Mouse (Mus musculus) limb, embryonic 14.5 days (tissue): ENCODE data around the gene Zbed4. TPM values are rescaled to one million over a fixed set of nuclear protein-coding genes. Genes with fewer than 3 reads are reported as not detected.

ENCODE experiments used
- ATAC-seq: fragments of 200-750 bp; cut with Nextera tagmentation; 2 replicates; pipeline ENCODE4 v1.8.0; 2017; ENCODE audit warnings: low read depth, moderate number of reproducible peaks, moderate TSS enrichment; ENCODE audit not compliant: low FRiP score
- DNase-seq: peaks from one replicate; pipeline ENCODE4 v3.0.0-alpha.2; 2015; ENCODE audit warnings: low spot score
- H3K27ac ChIP-seq: fragments of 300-500 bp; sonication (generic); replicated peaks from 2 replicates; pipeline ENCODE4 v1.5.1; 2014; ENCODE audit warnings: low read depth, mild to moderate bottlenecking, low read length, moderate library complexity, mixed read lengths
- H3K27me3 ChIP-seq: fragments of 300-500 bp; sonication (generic); 2 replicates; pipeline ENCODE4 v1.6.1; 2014; ENCODE audit warnings: low read length, mixed read lengths; ENCODE audit not compliant: control insufficient read depth, insufficient read depth
- H3K36me3 ChIP-seq: fragments of 300-500 bp; sonication (generic); 2 replicates; pipeline ENCODE4 v1.6.1; 2014; ENCODE audit warnings: mild to moderate bottlenecking, low read length, moderate library complexity, mixed read lengths; ENCODE audit not compliant: control insufficient read depth, insufficient read depth
- H3K4me1 ChIP-seq: fragments of 300-500 bp; sonication (generic); 2 replicates; pipeline ENCODE4 v1.6.1; 2014; ENCODE audit warnings: antibody characterized with exemption, low read length, mixed read lengths; ENCODE audit not compliant: control insufficient read depth, insufficient read depth
- H3K4me2 ChIP-seq: fragments of 300-500 bp; sonication (generic); replicated peaks from 2 replicates; pipeline ENCODE4 v1.6.1; 2014; ENCODE audit warnings: low read depth, mild to moderate bottlenecking, low read length, moderate library complexity; ENCODE audit not compliant: severe bottlenecking
- H3K4me3 ChIP-seq: fragments of 300-500 bp; sonication (generic); replicated peaks from 2 replicates; pipeline ENCODE4 v1.5.1; 2014; ENCODE audit warnings: low read length
- H3K9ac ChIP-seq: fragments of 300-500 bp; sonication (generic); 2 replicates; pipeline ENCODE4 v1.6.1; 2014; ENCODE audit warnings: mild to moderate bottlenecking, low read depth, low read length, moderate library complexity; ENCODE audit not compliant: severe bottlenecking
- H3K9me3 ChIP-seq: fragments of 300-500 bp; sonication (generic); 2 replicates; pipeline ENCODE4 v1.6.1; 2016; ENCODE audit warnings: low read length; ENCODE audit not compliant: control insufficient read depth
- POLR2A ChIP-seq: fragments of 200-500 bp; IDR thresholded peaks from 2 replicates; pipeline ENCODE4 v1.8.0; 2012; ENCODE audit warnings: inconsistent platforms, mild to moderate bottlenecking, moderate library complexity, borderline replicate concordance; ENCODE audit not compliant: insufficient read depth, insufficient read length; ENCODE audit errors: extremely low read depth
- WGBS: fragments of 180-500 bp; shearing (Covaris S2); extraction: QIAGEN DNeasy Blood & Tissue Kit; methylation state at CpG from one replicate; pipeline ENCODE4 v1.1.7; 2014; 5-methylcytosine and 5-hydroxymethylcytosine counted together
- polyA plus RNA-seq, 2 experiments: library from polyadenylated mRNA; depleted of rRNA in 1 of 2; stranded (reverse) in 1 of 2; unstranded in 1 of 2; fragments of >200 nt; fragmentation: Nextera tagmentation in 1 of 2; extraction: Ambion mirVana in 1 of 2; gene quantifications; 2 replicates each; pipeline versions ENCODE4 v1.2.1 to v1.2.3; 2012 to 2014

Gene Zbed4
- polyA plus RNA-seq, 2 experiments, result 12.4 to 14.9 TPM

- no peak overlapping the region for H3K4me3 ChIP-seq
- no peak overlapping the region for H3K27ac ChIP-seq
- H3K4me2 ChIP-seq, result no peak overlapping the region
- H3K36me3 ChIP-seq, result peaks cover 93% of the 10 kb centered on the region
- no peaks in the 10 kb centered on the region for H3K27me3 ChIP-seq
- no peaks in the 10 kb centered on the region for H3K4me1 ChIP-seq
- no peak for TF ChIP-seq POLR2A
- H3K9me3 ChIP-seq, result no peaks in the 10 kb centered on the region
- H3K9ac ChIP-seq, result no peak overlapping the region
- 47% methylated on average over 9 of the region's 9 CpGs for WGBS
- no peak for ATAC-seq
- DNase-seq, result peak; percentile 19
These were observed 34.2 kb upstream of the Zbed4 start for GRCm38 (mm10) chr15:88717239-88717638.

GRCm38 (mm10) chr15:88723205-88723604 is 28.3 kb upstream of the Zbed4 start:
- Histone ChIP-seq H3K4me1 (no peaks in the 10 kb centered on the region), H3K9ac (no peak overlapping the region), H3K27ac (no peak overlapping the region), H3K4me2 (no peak overlapping the region), H3K27me3 (no peaks in the 10 kb centered on the region), H3K9me3 (no peaks in the 10 kb centered on the region), H3K36me3 (peaks cover 83% of the 10 kb centered on the region), H3K4me3 (no peak overlapping the region)
- 89% methylated on average over 6 of the region's 6 CpGs for WGBS
- TF ChIP-seq POLR2A, result no peak
- no peak for ATAC-seq
- no peak for DNase-seq

- Histone ChIP-seq H3K27me3 (no peaks in the 10 kb centered on the region), H3K4me3 (no peak overlapping the region), H3K36me3 (peaks cover 83% of the 10 kb centered on the region), H3K27ac (no peak overlapping the region), H3K4me2 (no peak overlapping the region), H3K9ac (no peak overlapping the region), H3K9me3 (no peaks in the 10 kb centered on the region), H3K4me1 (no peaks in the 10 kb centered on the region)
- DNase-seq (no peak), ATAC-seq (no peak)
- no peak for TF ChIP-seq POLR2A
- 75% methylated on average over 7 of the region's 7 CpGs for WGBS
These were observed 27.1 kb upstream of the Zbed4 start for GRCm38 (mm10) chr15:88724311-88724710.

- H3K9ac ChIP-seq, result no peak overlapping the region
- peaks cover 86% of the 10 kb centered on the region for H3K36me3 ChIP-seq
- no peaks in the 10 kb centered on the region for H3K4me1 ChIP-seq
- H3K27me3 ChIP-seq, result no peaks in the 10 kb centered on the region
- no peaks in the 10 kb centered on the region for H3K9me3 ChIP-seq
- no peak for ATAC-seq
- no peak overlapping the region for H3K4me3 ChIP-seq
- no peak for DNase-seq
- WGBS, result 92% methylated on average over 5 of the region's 5 CpGs
- no peak for TF ChIP-seq POLR2A
- H3K4me2 ChIP-seq, result no peak overlapping the region
- no peak overlapping the region for H3K27ac ChIP-seq
These were observed 26.4 kb upstream of the Zbed4 start for GRCm38 (mm10) chr15:88725036-88725435.

- H3K4me3 ChIP-seq, result no peak overlapping the region
- H3K27ac ChIP-seq, result no peak overlapping the region
- ATAC-seq, result no peak
- no peak overlapping the region for H3K4me2 ChIP-seq
- 80% methylated on average over 3 of the region's 3 CpGs for WGBS
- peaks cover 8% of the 10 kb centered on the region for H3K4me1 ChIP-seq
- H3K9me3 ChIP-seq, result no peaks in the 10 kb centered on the region
- no peak for TF ChIP-seq POLR2A
- no peak for DNase-seq
- H3K9ac ChIP-seq, result no peak overlapping the region
- H3K36me3 ChIP-seq, result peaks cover 75% of the 10 kb centered on the region
- no peaks in the 10 kb centered on the region for H3K27me3 ChIP-seq
These were observed 24.3 kb upstream of the Zbed4 start for GRCm38 (mm10) chr15:88727204-88727603.

GRCm38 (mm10) chr15:88730717-88731116 is 20.7 kb upstream of the Zbed4 start:
- no peak for ATAC-seq
- TF ChIP-seq POLR2A, result no peak

More at GRCm38 (mm10) chr15:88730717-88731116, 20.7 kb upstream of the Zbed4 start:
- Histone ChIP-seq H3K4me2 (no peak overlapping the region), H3K4me3 (no peak overlapping the region), H3K27ac (no peak overlapping the region), H3K36me3 (peaks cover 42% of the 10 kb centered on the region), H3K9me3 (no peaks in the 10 kb centered on the region), H3K4me1 (peaks cover 19% of the 10 kb centered on the region), H3K27me3 (no peaks in the 10 kb centered on the region), H3K9ac (no peak overlapping the region)
- 80% methylated on average over 3 of the region's 3 CpGs for WGBS
- no peak for DNase-seq
